Mouse (Mus musculus): ENCODE measurements around the gene Nfil3.

Nfil3 gene

GRCm38 (mm10) chr13:52980951-52981421, at the start of gene Nfil3:
Gene Nfil3 (minus strand): TSS chr13:52981073.
- peak; percentile 75 for DNase-seq (ENCODE audit: low spot score)

GRCm38 (mm10) chr13:53024285-53024684, 43.4 kb upstream of the Nfil3 start:
- DNase-seq (ENCODE audit: low spot score) = no peak

DNA sequence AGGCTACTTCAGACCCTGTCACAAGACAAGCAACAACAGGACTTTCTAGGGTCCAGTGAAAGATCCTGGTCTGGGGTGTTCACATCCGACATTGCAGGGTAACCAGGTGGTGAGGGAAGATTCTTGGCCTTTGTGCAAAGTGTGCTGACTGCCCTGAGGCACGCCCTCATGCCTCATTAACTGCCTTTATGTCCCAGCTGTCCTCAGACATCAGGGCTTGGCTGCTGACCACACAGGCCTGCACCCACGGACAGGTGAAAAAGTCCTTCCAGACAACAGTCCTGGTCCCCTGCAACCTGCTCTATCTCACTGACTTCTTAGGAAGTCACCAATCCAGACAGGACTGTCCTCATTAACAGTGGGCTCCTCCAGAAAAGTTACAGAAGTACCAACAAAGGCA, 39.4 kb upstream of the Nfil3 start:
- no peak for DNase-seq (ENCODE audit: low spot score)

DNA sequence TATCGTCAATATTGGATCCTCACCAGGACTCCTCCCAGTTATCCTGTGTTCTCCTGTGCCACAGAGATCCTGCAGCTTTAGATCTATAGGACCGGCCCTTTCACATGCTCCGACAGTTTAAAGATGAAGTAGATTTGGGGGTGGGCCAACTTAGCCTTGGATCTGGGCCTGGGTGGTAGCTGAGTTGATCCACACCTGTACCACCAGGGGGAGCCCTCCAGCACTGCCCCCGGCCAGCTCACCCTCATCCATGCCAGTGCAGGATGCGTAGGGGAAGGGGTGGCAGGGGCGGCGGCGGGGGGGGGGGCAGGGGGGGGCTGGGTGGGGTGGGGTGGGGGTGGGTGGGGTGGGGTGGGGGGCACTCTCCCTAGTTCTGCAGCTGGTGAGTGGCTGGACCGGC, 38.7 kb upstream of the Nfil3 start:
- DNase-seq (ENCODE audit: low spot score) = no peak

DNA sequence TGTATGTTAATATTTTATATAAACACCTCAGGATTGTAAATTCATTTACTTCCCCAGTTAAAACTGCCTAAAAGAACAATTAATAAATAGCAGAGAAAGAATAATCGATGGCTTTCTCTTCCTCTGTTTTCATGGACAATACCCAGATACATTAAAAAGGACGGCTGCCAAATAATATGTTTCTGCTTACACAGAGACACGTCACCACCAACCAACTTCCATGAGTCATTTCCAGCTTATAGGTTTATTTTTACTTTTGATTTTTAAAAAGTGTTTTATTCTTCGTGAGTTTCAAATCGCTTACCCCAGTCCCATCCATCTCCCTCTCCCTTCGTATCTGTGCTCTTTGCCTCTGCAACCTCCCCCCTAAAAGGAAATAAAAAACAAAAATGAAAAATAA, 38.1 kb upstream of the Nfil3 start:
- no peak for DNase-seq (ENCODE audit: low spot score)

- DNase-seq (ENCODE audit: low spot score) = peak; percentile 84
Measured at GRCm38 (mm10) chr13:53017983-53018382, 37.1 kb upstream of the Nfil3 start.

DNA sequence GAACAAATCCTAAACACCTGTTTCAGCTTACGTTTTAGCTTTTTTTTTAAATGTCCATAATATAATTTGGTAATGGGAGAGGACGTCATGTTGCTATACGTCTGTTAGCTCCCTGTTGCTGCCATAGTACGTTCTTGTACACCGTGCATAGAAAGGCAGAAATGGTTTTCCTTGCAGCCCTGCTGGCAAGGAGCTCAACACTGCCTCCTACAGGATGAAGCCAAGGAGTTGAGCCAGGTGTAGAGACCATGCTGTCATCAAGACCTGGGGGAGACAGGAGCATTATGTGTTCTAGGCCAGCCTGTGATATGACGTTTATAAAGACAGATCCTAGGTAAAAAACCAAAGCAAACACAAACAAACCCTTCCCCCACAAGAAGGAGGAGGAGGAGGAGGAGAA, 36.2 kb upstream of the Nfil3 start:
- no peak for DNase-seq (ENCODE audit: low spot score)

- no peak for DNase-seq (ENCODE audit: low spot score)
Measured at GRCm38 (mm10) chr13:53011426-53011825, 30.6 kb upstream of the Nfil3 start.

GRCm38 (mm10) chr13:53008489-53009184, 27.8 kb upstream of the Nfil3 start:
- DNase-seq (ENCODE audit: low spot score) = peak; percentile 96

GRCm38 (mm10) chr13:53007781-53008180, 26.9 kb upstream of the Nfil3 start:
- DNase-seq (ENCODE audit: low spot score) = no peak

GRCm38 (mm10) chr13:53003286-53003685, 22.4 kb upstream of the Nfil3 start:
- DNase-seq (ENCODE audit: low spot score) = no peak

DNA sequence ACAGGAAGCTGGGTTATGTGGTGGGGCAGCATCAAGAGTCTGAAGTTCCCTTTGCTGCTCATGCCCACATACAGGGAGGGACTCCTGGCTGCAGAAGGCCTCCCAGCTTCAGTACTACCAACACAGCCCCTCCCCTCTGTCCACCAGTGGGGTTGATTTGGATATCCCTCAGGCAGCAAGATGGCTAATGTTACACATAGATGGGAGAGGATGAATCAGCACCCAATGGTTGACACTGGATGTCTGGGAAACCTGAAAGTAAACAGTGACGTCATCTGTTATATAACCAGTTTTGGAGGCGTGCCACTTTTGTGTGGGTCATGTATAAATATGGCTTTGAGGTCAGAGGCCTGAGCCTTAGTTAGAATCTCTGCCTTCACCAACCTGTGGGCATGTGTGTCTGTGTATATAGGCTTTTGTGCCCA, 20.6 kb upstream of the Nfil3 start:
- DNase-seq (ENCODE audit: low spot score) = peak; percentile 78

- no peak for DNase-seq (ENCODE audit: low spot score)
Measured at GRCm38 (mm10) chr13:53000481-53000880, 19.6 kb upstream of the Nfil3 start.

DNA sequence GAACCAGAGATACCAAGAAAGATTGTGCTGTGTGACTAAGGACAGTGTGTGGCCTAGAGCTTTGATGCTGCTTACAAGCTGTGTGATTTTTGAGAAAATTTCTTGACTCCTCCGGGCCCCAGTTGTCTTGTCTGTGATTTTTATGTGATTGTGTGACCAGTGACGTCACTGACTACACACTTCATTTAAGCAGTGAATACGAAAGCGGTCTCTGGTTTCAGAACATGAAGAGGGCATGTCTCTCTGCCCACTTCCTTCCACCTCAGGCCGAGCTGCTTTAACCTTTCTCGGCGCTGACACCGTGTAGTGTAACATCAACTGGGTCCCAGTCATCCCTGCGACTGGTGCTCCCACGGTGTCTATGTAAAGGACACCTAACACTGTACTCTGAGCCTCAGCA, 17.7 kb upstream of the Nfil3 start:
- DNase-seq (ENCODE audit: low spot score) = no peak

GRCm38 (mm10) chr13:52997806-52998205, 16.9 kb upstream of the Nfil3 start:
- no peak for DNase-seq (ENCODE audit: low spot score)

DNA sequence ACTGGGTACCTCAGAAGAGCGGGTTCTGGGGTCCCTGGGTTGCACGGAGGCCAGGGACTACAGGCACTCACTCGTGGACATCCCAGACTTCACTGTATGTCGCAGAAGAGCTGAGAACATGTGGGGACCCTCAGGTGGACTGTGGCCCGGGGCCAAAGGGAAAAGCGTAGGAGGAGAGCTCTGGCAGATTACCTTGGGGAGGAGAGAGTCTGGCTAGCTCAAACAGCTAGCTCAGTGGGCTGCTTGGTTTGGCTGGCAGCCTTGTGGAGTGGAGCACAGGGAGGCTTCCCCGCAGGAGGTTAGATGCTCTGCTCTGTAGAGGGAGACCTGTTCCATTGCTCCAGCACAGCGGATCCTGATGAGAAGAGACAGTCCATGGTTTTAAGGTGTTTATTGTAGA, 15.3 kb upstream of the Nfil3 start:
- no peak for DNase-seq (ENCODE audit: low spot score)

DNA sequence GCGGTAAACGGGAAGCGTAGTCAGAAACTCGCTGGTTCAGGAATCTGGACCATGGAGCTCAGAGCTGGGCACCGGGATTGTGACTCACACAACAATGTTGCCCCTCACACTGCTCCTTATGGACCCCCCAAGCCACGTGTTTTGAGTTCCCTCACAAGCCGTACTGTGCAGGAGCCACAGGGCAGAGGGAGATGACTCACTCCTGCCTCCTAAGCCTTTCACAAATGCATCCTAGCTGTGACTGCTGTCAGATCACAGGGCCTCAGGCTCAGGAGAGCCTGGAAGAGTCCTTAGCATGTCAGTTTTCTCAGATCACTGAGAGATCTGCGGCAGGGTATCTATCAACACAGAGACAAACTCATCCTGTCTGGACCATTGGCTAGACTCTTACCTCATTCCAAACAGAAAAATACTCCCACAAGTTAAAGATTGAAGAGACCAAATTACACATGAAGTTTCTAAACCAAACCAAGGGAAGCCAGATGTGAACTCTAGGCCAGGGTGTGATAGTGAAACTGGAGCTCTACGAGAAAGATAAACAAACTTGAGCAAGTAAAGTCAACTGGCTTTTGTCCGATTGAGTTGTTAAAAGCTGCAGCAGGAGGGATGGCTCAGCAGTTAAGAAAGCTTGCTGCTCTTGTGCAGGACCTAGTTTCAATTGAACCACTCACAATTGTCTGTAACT, 13.5 kb upstream of the Nfil3 start:
- peak; percentile 81 for DNase-seq (ENCODE audit: low spot score)

DNA sequence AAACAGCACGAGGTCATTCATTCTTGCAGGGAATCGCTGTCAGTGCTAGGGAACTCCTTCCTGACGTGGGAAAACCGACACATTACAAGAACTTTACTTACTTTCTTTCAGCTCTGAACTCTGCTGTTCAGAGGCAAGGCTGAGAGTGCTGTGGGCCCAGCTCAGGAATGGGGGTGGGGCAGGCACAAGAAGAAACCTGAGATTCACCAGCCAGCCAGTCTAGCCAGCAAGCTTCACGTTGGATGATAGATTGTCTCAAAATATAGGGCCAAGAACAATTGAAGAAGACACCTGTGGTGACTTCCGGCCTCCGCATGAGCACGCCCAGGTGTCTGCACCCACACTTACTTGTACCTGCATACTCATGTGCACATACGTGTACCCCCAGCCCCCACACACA, 9.3 kb upstream of the Nfil3 start:
- DNase-seq (ENCODE audit: low spot score) = no peak

- DNase-seq (ENCODE audit: low spot score) = no peak
Measured at GRCm38 (mm10) chr13:52989005-52989404, 8.1 kb upstream of the Nfil3 start.

GRCm38 (mm10) chr13:52987880-52988279, 7.0 kb upstream of the Nfil3 start:
- DNase-seq (ENCODE audit: low spot score) = no peak

GRCm38 (mm10) chr13:52986215-52986780, 5.4 kb upstream of the Nfil3 start:
- DNase-seq (ENCODE audit: low spot score) = no peak

DNA sequence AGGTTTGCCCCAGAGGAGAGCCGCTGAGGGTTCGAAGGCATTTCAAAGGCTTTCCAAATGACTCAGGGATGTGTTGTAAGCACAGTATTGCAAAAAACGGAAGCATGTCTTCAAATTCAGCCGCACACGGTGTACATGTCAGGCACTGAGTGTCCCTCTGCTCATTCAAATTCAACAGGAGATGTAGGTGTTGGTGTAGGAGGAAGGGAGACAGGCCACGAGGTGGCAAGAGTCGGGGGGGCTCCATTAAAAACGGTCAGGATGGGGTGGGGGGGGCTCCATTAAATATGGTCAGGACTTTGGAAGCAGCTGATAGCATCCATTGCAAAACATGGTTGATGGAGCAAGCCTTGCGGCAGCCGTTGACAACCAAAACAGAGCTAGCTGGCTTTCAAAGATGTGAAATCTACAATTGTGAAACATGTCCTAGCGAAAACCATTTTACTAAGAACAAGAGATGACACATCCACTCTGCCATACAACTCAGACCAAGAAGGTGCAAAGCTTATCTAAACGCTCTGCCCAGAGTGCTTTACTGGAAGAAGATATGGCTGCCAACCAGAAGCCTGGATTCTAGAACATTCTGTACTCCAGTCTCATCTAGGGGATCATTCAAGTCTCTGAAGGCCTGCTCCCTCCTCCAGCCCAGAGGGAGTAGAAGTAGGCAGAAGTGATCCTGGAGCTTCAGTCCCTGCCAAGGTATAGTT, 4.8 kb upstream of the Nfil3 start:
- peak; percentile 60 for DNase-seq (ENCODE audit: low spot score)

GRCm38 (mm10) chr13:52982703-52983102, 1.8 kb upstream of the Nfil3 start:
- DNase-seq (ENCODE audit: low spot score) = peak; percentile 91
